Comparison of ENCODE assay signal across 12 mouse cellular contexts in genomic region chr6:52166431-52167077, GRCm38 (mm10). TPM values are rescaled to one million over a fixed set of nuclear protein-coding genes. Genes with fewer than 3 reads are reported as not detected.
A peak's percentile ranks its signal among the peaks of the same experiment; 100 is the strongest.
DNase-seq lines count a peak whose midpoint lies in the region; ATAC-seq and TF ChIP-seq lines count a peak whose summit lies in the region.
"Had no signal": no experiment of that assay in that cellular context is flagged by ENCODE, and none has a peak within 500 bp of the region (broad histone marks: within the 10 kb centered on the region; RNA-seq: fewer than 3 reads in every experiment).

No protein-coding gene starts in this region.

- H3K9me3 ChIP-seq in heart, embryonic 16.5 days (replicated peaks; ENCODE audit: control insufficient read depth, low read length), result no peaks in the 10 kb centered on the region
- no peaks in the 10 kb centered on the region for H3K9me3 ChIP-seq in heart, embryonic 12.5 days (replicated peaks)
- no peaks in the 10 kb centered on the region for H3K9me3 ChIP-seq in embryonic facial prominence, embryonic 14.5 days (ENCODE audit: control insufficient read depth, low read length)
- no peaks in the 10 kb centered on the region for H3K9me3 ChIP-seq in liver, embryonic 15.5 days (replicated peaks)
- H3K9me3 ChIP-seq: embryonic facial prominence, embryonic 15.5 days had no signal

- WGBS in heart, embryonic 16.5 days, result 13% methylated on average over 4 of the region's 4 CpGs
- WGBS in heart, embryonic 12.5 days, result 12% methylated on average over 4 of the region's 4 CpGs
- WGBS in embryonic facial prominence, embryonic 14.5 days, result 5% methylated on average over 4 of the region's 4 CpGs
- 9% methylated on average over 4 of the region's 4 CpGs for WGBS in liver, embryonic 15.5 days (ENCODE audit: insufficient replicate concordance)

- H3K4me3 ChIP-seq in heart, embryonic 16.5 days (ENCODE audit: low read length), result no peak overlapping the region; the same call in 1 of the 2 replicates
- no peak overlapping the region for H3K4me3 ChIP-seq in heart, embryonic 12.5 days
- H3K4me3 ChIP-seq in embryonic facial prominence, embryonic 14.5 days (ENCODE audit: low read depth, low read length), result peak overlapping the region; percentile 36; the same call in 1 of the 2 replicates
- H3K4me3 ChIP-seq in liver, embryonic 15.5 days (replicated peaks), result no peak overlapping the region
- H3K4me3 ChIP-seq in layer of hippocampus, adult 2 months, result no peak overlapping the region
- H3K4me3 ChIP-seq: embryonic facial prominence, embryonic 15.5 days; megakaryocyte, embryonic 14.5 days had no signal

- DNase-seq in adipocyte (ENCODE audit: low spot score), result peak; percentile 47
- no peak for DNase-seq in embryonic facial prominence, embryonic 14.5 days (ENCODE audit: low spot score)
- no peak for DNase-seq in layer of hippocampus, adult 2 months (ENCODE audit: low spot score in 2 of 2)
- DNase-seq in layer of hippocampus, adult 11-12 months (ENCODE audit: low spot score), result no peak
- DNase-seq: thymus, adult 2 months had no signal

- peaks cover 80% of the 10 kb centered on the region for H3K27me3 ChIP-seq in heart, embryonic 16.5 days (ENCODE audit: control insufficient read depth, insufficient read depth, low read length)
- H3K27me3 ChIP-seq in heart, embryonic 12.5 days (replicated peaks), result peaks cover 87% of the 10 kb centered on the region
- peaks cover 93% of the 10 kb centered on the region for H3K27me3 ChIP-seq in embryonic facial prominence, embryonic 14.5 days (replicated peaks; ENCODE audit: control insufficient read depth, insufficient read depth, low read length)
- peaks cover 99% of the 10 kb centered on the region for H3K27me3 ChIP-seq in liver, embryonic 15.5 days

- H3K4me2 ChIP-seq in heart, embryonic 16.5 days (ENCODE audit: low read depth, low read length), result peak overlapping the region; percentile 8; the same call in 1 of the 2 replicates
- H3K4me2 ChIP-seq in heart, embryonic 12.5 days, result no peak overlapping the region
- peak overlapping the region; percentile 99; the same call in 1 of the 2 replicates for H3K4me2 ChIP-seq in embryonic facial prominence, embryonic 14.5 days (ENCODE audit: low read depth, low read length)
- H3K4me2 ChIP-seq in liver, embryonic 15.5 days, result no peak overlapping the region
- H3K4me2 ChIP-seq: embryonic facial prominence, embryonic 15.5 days had no signal

- ATAC-seq in heart, embryonic 16.5 days (replicated peaks; ENCODE audit: extremely low read depth, insufficient read depth, low FRiP score), result no peak
- no peak for ATAC-seq in heart, embryonic 12.5 days (ENCODE audit: insufficient number of reproducible peaks, low FRiP score)
- no peak for ATAC-seq in embryonic facial prominence, embryonic 14.5 days (ENCODE audit: low read depth)
- ATAC-seq in liver, embryonic 15.5 days (ENCODE audit: insufficient read depth), result no peak
- ATAC-seq in megakaryocyte, adult 5-6 weeks (ENCODE audit: poor library complexity, severe bottlenecking), result no peak

- TF ChIP-seq CTCF in layer of hippocampus, adult 2 months (conservative IDR thresholded peaks at IDR 0.05), result no peak

- H3K36me3 ChIP-seq in heart, embryonic 16.5 days (ENCODE audit: control insufficient read depth, insufficient read depth), result no peaks in the 10 kb centered on the region
- no peaks in the 10 kb centered on the region for H3K36me3 ChIP-seq in heart, embryonic 12.5 days
- H3K36me3 ChIP-seq in embryonic facial prominence, embryonic 14.5 days (ENCODE audit: control insufficient read depth, insufficient read depth, low read length), result no peaks in the 10 kb centered on the region
- no peaks in the 10 kb centered on the region for H3K36me3 ChIP-seq in liver, embryonic 15.5 days (replicated peaks)
- H3K36me3 ChIP-seq: embryonic facial prominence, embryonic 15.5 days had no signal

- no peaks in the 10 kb centered on the region; the same call in 1 of the 2 replicates for H3K4me1 ChIP-seq in heart, embryonic 16.5 days (ENCODE audit: control insufficient read depth, insufficient read depth, low read length)
- peaks cover 11% of the 10 kb centered on the region for H3K4me1 ChIP-seq in heart, embryonic 12.5 days (replicated peaks)
- no peaks in the 10 kb centered on the region for H3K4me1 ChIP-seq in embryonic facial prominence, embryonic 14.5 days (ENCODE audit: control insufficient read depth, insufficient read depth, low read length)
- no peaks in the 10 kb centered on the region; the same call in 1 of the 2 replicates for H3K4me1 ChIP-seq in liver, embryonic 15.5 days (replicated peaks)

- H3K9ac ChIP-seq in heart, embryonic 16.5 days (ENCODE audit: low read length), result 0 out of 2 replicates have a peak overlapping the region, but pooled peaks have one; percentile 21
- no peak overlapping the region for H3K9ac ChIP-seq in heart, embryonic 12.5 days
- peak overlapping the region; percentile 57; the same call in 1 of the 2 replicates for H3K9ac ChIP-seq in embryonic facial prominence, embryonic 14.5 days (ENCODE audit: low read depth, low read length)
- H3K9ac ChIP-seq in liver, embryonic 15.5 days, result no peak overlapping the region
- H3K9ac ChIP-seq: embryonic facial prominence, embryonic 15.5 days had no signal

- peak overlapping the region; percentile 10; the same call in 1 of the 2 replicates for H3K27ac ChIP-seq in heart, embryonic 16.5 days (ENCODE audit: low read length)
- no peak overlapping the region for H3K27ac ChIP-seq in heart, embryonic 12.5 days (ENCODE audit: poor library complexity, severe bottlenecking)
- H3K27ac ChIP-seq in embryonic facial prominence, embryonic 14.5 days (replicated peaks; ENCODE audit: low read depth, low read length), result peak overlapping the region; percentile 83; the same call in 1 of the 2 replicates
- H3K27ac ChIP-seq in liver, embryonic 15.5 days (replicated peaks), result 0 out of 2 replicates have a peak overlapping the region, but pooled peaks have one; percentile 11
- H3K27ac ChIP-seq in layer of hippocampus, adult 2 months, result no peak overlapping the region
- H3K27ac ChIP-seq: embryonic facial prominence, embryonic 15.5 days had no signal

RNA-seq across cellular contexts. Expression of gene Hoxa2, which starts 1.9 kb away (rescaled TPM):
- polyA plus RNA-seq in heart, embryonic 16.5 days (2015; fragmentation: Nextera tagmentation; extraction: Ambion mirVana), result 1.5 and 2.0 TPM in 2 replicates
- 0.98 and 1.2 TPM in 2 replicates for polyA plus RNA-seq in heart, embryonic 12.5 days (2016; fragmentation: Nextera tagmentation; extraction: Ambion mirVana)
- polyA plus RNA-seq in embryonic facial prominence, embryonic 14.5 days (2014; fragmentation: Nextera tagmentation; extraction: Ambion mirVana), result 7.2 and 11.1 TPM in 2 replicates
- 0.29 and 0.37 TPM in 2 replicates for polyA plus RNA-seq in liver, embryonic 15.5 days (2015; fragmentation: Nextera tagmentation; extraction: Ambion mirVana)
- not detected for total RNA-seq in layer of hippocampus, adult 2 months (2021)
- not detected in 2 replicates for total RNA-seq in megakaryocyte, adult 5-6 weeks (2015)
- total RNA-seq in megakaryocyte, adult 5-6 weeks (2017), result not detected in 2 replicates
- total RNA-seq: layer of hippocampus, postnatal 10 days had no signal

RNA-seq across cellular contexts. Expression of gene Hoxa1, which starts 8.4 kb away (rescaled TPM):
- polyA plus RNA-seq in heart, embryonic 16.5 days (2015; fragmentation: Nextera tagmentation; extraction: Ambion mirVana), result 0.44 and 0.68 TPM in 2 replicates
- 0.89 and 1.3 TPM in 2 replicates for polyA plus RNA-seq in heart, embryonic 12.5 days (2016; fragmentation: Nextera tagmentation; extraction: Ambion mirVana)
- 1.4 and 1.7 TPM in 2 replicates for polyA plus RNA-seq in embryonic facial prominence, embryonic 14.5 days (2014; fragmentation: Nextera tagmentation; extraction: Ambion mirVana)
- 0.31 and 0.58 TPM in 2 replicates for polyA plus RNA-seq in liver, embryonic 15.5 days (2015; fragmentation: Nextera tagmentation; extraction: Ambion mirVana)
- not detected for total RNA-seq in layer of hippocampus, adult 2 months (2021)
- total RNA-seq in megakaryocyte, adult 5-6 weeks (2015), result 0.11 TPM in 1 of 2 replicates, not detected in the other
- 0.37 TPM in 1 of 2 replicates, not detected in the other for total RNA-seq in megakaryocyte, adult 5-6 weeks (2017)
- total RNA-seq: layer of hippocampus, postnatal 10 days had no signal

RNA-seq across cellular contexts. Expression of gene 5730596B20Rik, which starts 10.7 kb away (rescaled TPM):
- 0.13 and 0.32 TPM in 2 replicates for polyA plus RNA-seq in heart, embryonic 16.5 days (2015; fragmentation: Nextera tagmentation; extraction: Ambion mirVana)
- polyA plus RNA-seq in heart, embryonic 12.5 days (2016; fragmentation: Nextera tagmentation; extraction: Ambion mirVana), result 0.15 and 0.36 TPM in 2 replicates
- polyA plus RNA-seq in embryonic facial prominence, embryonic 14.5 days (2014; fragmentation: Nextera tagmentation; extraction: Ambion mirVana), result 0.10 and 0.46 TPM in 2 replicates
- polyA plus RNA-seq in liver, embryonic 15.5 days (2015; fragmentation: Nextera tagmentation; extraction: Ambion mirVana), result 0.05 TPM in 2 replicates
- total RNA-seq in layer of hippocampus, adult 2 months (2021), result not detected
- total RNA-seq in megakaryocyte, adult 5-6 weeks (2015), result not detected in 2 replicates
- total RNA-seq in megakaryocyte, adult 5-6 weeks (2017), result not detected in 2 replicates
- total RNA-seq: layer of hippocampus, postnatal 10 days had no signal
- polyA plus RNA-seq: embryonic facial prominence, embryonic 15.5 days had no signal

RNA-seq across cellular contexts. Expression of gene Hoxa4, which starts 25.0 kb away (rescaled TPM):
- 0.54 TPM in 1 of 2 replicates, not detected in the other for polyA plus RNA-seq in heart, embryonic 16.5 days (2015; fragmentation: Nextera tagmentation; extraction: Ambion mirVana)
- polyA plus RNA-seq in heart, embryonic 12.5 days (2016; fragmentation: Nextera tagmentation; extraction: Ambion mirVana), result 0.38 and 0.39 TPM in 2 replicates
- polyA plus RNA-seq in embryonic facial prominence, embryonic 14.5 days (2014; fragmentation: Nextera tagmentation; extraction: Ambion mirVana), result 1.1 and 1.6 TPM in 2 replicates
- 0.07 and 0.21 TPM in 2 replicates for polyA plus RNA-seq in liver, embryonic 15.5 days (2015; fragmentation: Nextera tagmentation; extraction: Ambion mirVana)
- not detected for total RNA-seq in layer of hippocampus, adult 2 months (2021)
- 0.27 TPM in 1 of 2 replicates, not detected in the other for total RNA-seq in megakaryocyte, adult 5-6 weeks (2015)
- total RNA-seq in megakaryocyte, adult 5-6 weeks (2017), result 0.28 TPM in 1 of 2 replicates, not detected in the other
- total RNA-seq: layer of hippocampus, postnatal 10 days had no signal

RNA-seq across cellular contexts. Expression of gene Hoxa5, which starts 37.8 kb away (rescaled TPM):
- 1.3 and 3.3 TPM in 2 replicates for polyA plus RNA-seq in heart, embryonic 16.5 days (2015; fragmentation: Nextera tagmentation; extraction: Ambion mirVana)
- polyA plus RNA-seq in heart, embryonic 12.5 days (2016; fragmentation: Nextera tagmentation; extraction: Ambion mirVana), result 0.96 and 1.7 TPM in 2 replicates
- 2.4 and 3.3 TPM in 2 replicates for polyA plus RNA-seq in embryonic facial prominence, embryonic 14.5 days (2014; fragmentation: Nextera tagmentation; extraction: Ambion mirVana)
- polyA plus RNA-seq in liver, embryonic 15.5 days (2015; fragmentation: Nextera tagmentation; extraction: Ambion mirVana), result 0.41 and 0.74 TPM in 2 replicates
- not detected for total RNA-seq in layer of hippocampus, adult 2 months (2021)
- total RNA-seq in megakaryocyte, adult 5-6 weeks (2015), result 0.09 and 0.13 TPM in 2 replicates
- total RNA-seq in megakaryocyte, adult 5-6 weeks (2017), result 0.18 TPM in 1 of 2 replicates, not detected in the other
- total RNA-seq: layer of hippocampus, postnatal 10 days had no signal

Comparison
In these comparisons a context has a peak if more than half of its experiments do, and no peak if none do; other contexts are left out.
1. H3K27ac ChIP-seq: peak in heart, embryonic 16.5 days (single experiment), embryonic facial prominence, embryonic 14.5 days (single experiment) and liver, embryonic 15.5 days (single experiment); none in heart, embryonic 12.5 days (single experiment) and layer of hippocampus, adult 2 months (single experiment).
2. H3K4me2 ChIP-seq: peak in heart, embryonic 16.5 days (single experiment) and embryonic facial prominence, embryonic 14.5 days (single experiment); none in heart, embryonic 12.5 days (single experiment) and liver, embryonic 15.5 days (single experiment).
3. H3K9ac ChIP-seq: peak in heart, embryonic 16.5 days (single experiment) and embryonic facial prominence, embryonic 14.5 days (single experiment); none in heart, embryonic 12.5 days (single experiment) and liver, embryonic 15.5 days (single experiment).